Mouse (Mus musculus) kidney, adult 9 months (tissue): Measurements from ENCODE around the gene Srrm1.

Source experiments
- DNase-seq: peaks from one replicate; pipeline ENCODE4 v3.0.0; 2022

Srrm1 gene

DNA sequence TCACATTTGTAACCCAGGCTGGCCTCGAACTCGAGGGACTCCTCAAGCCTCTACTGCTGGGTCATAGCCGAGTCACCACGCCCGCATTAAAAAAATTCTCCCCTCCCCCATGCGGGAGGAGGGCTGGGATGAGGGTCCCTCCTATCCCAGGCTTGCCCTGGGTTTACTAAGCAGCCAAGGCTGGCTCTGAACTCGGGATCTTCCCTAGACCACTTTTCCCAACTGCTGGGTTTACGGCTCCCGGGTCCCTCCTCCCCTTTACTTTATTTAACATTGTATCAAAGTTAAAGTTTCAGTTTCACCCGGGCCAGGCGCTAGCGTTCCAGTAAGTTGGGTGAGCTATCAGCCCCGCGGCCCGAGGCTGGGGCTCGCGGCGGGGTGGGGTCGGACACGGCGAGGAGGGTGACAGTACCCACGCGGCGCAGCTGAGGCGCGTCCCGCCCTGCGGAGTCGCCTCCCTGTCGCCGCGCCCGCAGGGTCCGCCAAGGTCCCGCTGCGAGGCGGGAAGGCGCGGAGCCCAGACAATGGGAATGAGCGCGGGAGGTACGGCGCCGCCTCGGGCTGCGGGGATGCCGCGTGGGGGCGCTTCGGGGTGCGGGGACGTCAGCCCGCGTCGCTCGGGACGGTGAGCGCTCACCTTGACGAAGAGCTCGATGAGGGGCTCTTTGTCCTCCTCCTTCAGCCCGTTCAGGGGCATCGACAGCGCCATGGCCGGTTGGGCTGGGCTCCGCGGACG, 81.1 kb downstream of the Srrm1 start:
- DNase-seq: peak; percentile 73

DNA sequence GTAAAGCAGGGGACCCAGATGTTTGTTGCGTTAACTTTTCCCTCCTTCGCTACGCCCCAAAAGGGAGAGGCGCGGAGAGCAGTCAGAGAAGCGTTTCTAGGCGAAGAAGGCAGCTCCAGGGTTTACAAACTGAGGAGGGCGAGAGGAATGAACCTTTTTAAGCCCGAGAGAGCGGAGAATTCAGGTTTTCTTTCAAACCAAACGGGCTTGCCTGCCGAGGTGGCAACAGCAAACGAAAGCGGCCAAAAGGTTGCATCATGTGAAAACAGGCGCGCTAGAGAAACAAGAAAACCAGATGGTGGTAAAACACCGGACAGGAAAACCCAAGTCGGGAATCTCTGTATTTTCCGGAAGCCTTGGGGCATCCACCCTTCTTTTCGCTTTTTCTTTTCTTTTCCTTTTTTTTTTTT, 81.7 kb downstream of the Srrm1 start:
- no peak for DNase-seq
